Mouse (Mus musculus): ENCODE data around the gene Llgl2.

DNA sequence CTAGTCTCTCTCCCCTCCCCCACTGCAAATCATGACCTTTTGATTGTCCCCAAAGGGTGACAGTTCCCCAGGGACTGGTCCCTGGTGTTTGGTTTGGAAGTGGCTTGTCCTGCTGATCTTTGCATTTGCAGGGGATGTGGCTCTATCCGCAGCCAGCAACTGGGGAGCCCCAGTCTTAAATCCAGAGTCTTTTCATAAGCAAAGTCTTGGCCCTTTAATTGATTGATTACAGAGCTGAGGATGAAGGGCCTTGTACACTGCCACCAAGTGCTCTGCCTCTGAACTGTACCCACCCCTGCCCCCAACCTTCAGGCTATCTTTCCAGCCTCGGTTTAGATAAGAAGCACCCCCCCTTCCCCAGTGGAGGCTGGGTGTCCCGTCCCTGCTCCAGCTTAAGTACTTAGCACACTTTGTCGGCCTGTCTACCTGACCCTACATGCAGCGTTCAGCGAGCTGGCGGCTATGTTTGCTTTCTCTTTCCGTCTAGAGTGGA, 9.2 kb downstream of the Llgl2 start:
- TF ChIP-seq POLR2A (IDR thresholded peaks at IDR 0.05; ENCODE audit: insufficient read length, low read depth) = no peak
- no peak for TF ChIP-seq MYOG (IDR thresholded peaks at IDR 0.05; ENCODE audit: control insufficient read depth in 1 of 3, insufficient read depth in 1 of 3, insufficient read length in 2 of 3, low read depth in 2 of 3)
- TF ChIP-seq E2F4 (IDR thresholded peaks at IDR 0.05; ENCODE audit: insufficient read depth) = no peak
- TF ChIP-seq USF1 (IDR thresholded peaks at IDR 0.05; ENCODE audit: low read depth) = no peak
- TF ChIP-seq POLR2AphosphoS2 (IDR thresholded peaks at IDR 0.05; ENCODE audit: insufficient read length, low read depth) = no peak
- no peak for TF ChIP-seq SRF (IDR thresholded peaks at IDR 0.05; ENCODE audit: control insufficient read depth, insufficient read length, low read depth)
- no peak for TF ChIP-seq CEBPB (IDR thresholded peaks at IDR 0.05; ENCODE audit: insufficient read depth, poor library complexity, severe bottlenecking)
- no peak for TF ChIP-seq MAX (IDR thresholded peaks at IDR 0.05; ENCODE audit: low read depth)
